Mouse (Mus musculus) stomach, embryonic 15.5 days (tissue): ENCODE measurements around the gene Fam53b. TPM values are rescaled to one million over a fixed set of nuclear protein-coding genes. Genes with fewer than 3 reads are reported as not detected.

ENCODE experiments used
- ATAC-seq: fragments of 200-750 bp; cut with Nextera tagmentation; 2 replicates; pipeline ENCODE4 v1.8.0; 2017; ENCODE audit warnings: low read depth, moderate number of reproducible peaks, moderate TSS enrichment; ENCODE audit not compliant: insufficient read depth, low FRiP score
- H3K27ac ChIP-seq: fragments of 300-500 bp; sonication (generic); 2 replicates; pipeline ENCODE4 v1.5.1; 2015; ENCODE audit warnings: mild to moderate bottlenecking, inconsistent platforms
- H3K27me3 ChIP-seq: fragments of 300-500 bp; sonication (generic); replicated peaks from 2 replicates; pipeline ENCODE4 v1.6.1; 2015; ENCODE audit warnings: inconsistent platforms
- H3K36me3 ChIP-seq: fragments of 300-500 bp; sonication (generic); 2 replicates; pipeline ENCODE4 v1.6.1; 2015; ENCODE audit warnings: inconsistent platforms
- H3K4me1 ChIP-seq: fragments of 300-500 bp; sonication (generic); 2 replicates; pipeline ENCODE4 v1.6.1; 2015; ENCODE audit warnings: inconsistent platforms
- H3K4me2 ChIP-seq: fragments of 300-500 bp; sonication (generic); 2 replicates; pipeline ENCODE4 v1.6.1; 2015; ENCODE audit warnings: mild to moderate bottlenecking, inconsistent platforms
- H3K4me3 ChIP-seq: fragments of 300-500 bp; sonication (generic); replicated peaks from 2 replicates; pipeline ENCODE4 v1.5.1; 2015; ENCODE audit warnings: inconsistent platforms
- H3K9ac ChIP-seq: fragments of 300-500 bp; sonication (generic); 2 replicates; pipeline ENCODE4 v1.6.1; 2015; ENCODE audit warnings: inconsistent platforms
- H3K9me3 ChIP-seq: fragments of 300-500 bp; sonication (generic); 2 replicates; pipeline ENCODE4 v1.6.1; 2016; ENCODE audit warnings: inconsistent platforms
- WGBS: fragments of 180-500 bp; shearing (Covaris S2); methylation state at CpG from one replicate; pipeline ENCODE4 v1.1.7; 2015; 5-methylcytosine and 5-hydroxymethylcytosine counted together
- polyA plus RNA-seq: library from polyadenylated mRNA; unstranded; fragments of >200 nt; fragmentation: Nextera tagmentation; extraction: Ambion mirVana; gene quantifications from 2 replicates; pipeline ENCODE4 v1.2.1, GENCODE M21; 2015

Gene Fam53b
- 15.5 and 17.3 TPM in 2 replicates for polyA plus RNA-seq

- under 1% methylated on average over 83 of the region's 85 CpGs for WGBS
- peaks cover 23% of the 10 kb centered on the region for H3K4me1 ChIP-seq
- no peaks in the 10 kb centered on the region for H3K36me3 ChIP-seq
- H3K4me2 ChIP-seq = peak within 1 kb of the TSS; percentile 83
- peak within 1 kb of the TSS; percentile 67 for H3K9ac ChIP-seq
- peak; percentile 48 for ATAC-seq
- peak within 1 kb of the TSS; percentile 72 for H3K4me3 ChIP-seq
- H3K27me3 ChIP-seq = no peaks in the 10 kb centered on the region
- peak within 1 kb of the TSS; percentile 87 for H3K27ac ChIP-seq
- no peaks in the 10 kb centered on the region for H3K9me3 ChIP-seq
Observed at GRCm38 (mm10) chr7:132813416-132814088, at the start of gene Fam53b. Gene Fam53b, minus strand, starts transcription at chr7:132813886.

- ATAC-seq = peak; percentile 95
- Histone ChIP-seq H3K27me3 (no peaks in the 10 kb centered on the region), H3K27ac (peak within 1 kb of the TSS; percentile 88), H3K4me3 (peak within 1 kb of the TSS; percentile 79), H3K36me3 (no peaks in the 10 kb centered on the region), H3K9ac (peak within 1 kb of the TSS; percentile 68), H3K4me1 (0 out of 2 replicates have a peak, but pooled peaks cover 9% of the 10 kb centered on the region), H3K4me2 (peak within 1 kb of the TSS; percentile 60), H3K9me3 (no peaks in the 10 kb centered on the region)
- WGBS = under 1% methylated on average over 53 of the region's 53 CpGs
Observed at GRCm38 (mm10) chr7:132859042-132859958, 45.6 kb upstream of the Fam53b start, which contains the start of gene Abraxas2. Gene Abraxas2, plus strand, starts transcription at chr7:132859225.

- Histone ChIP-seq H3K27ac (no peak overlapping the region), H3K9me3 (no peaks in the 10 kb centered on the region), H3K9ac (no peak overlapping the region), H3K4me3 (no peak overlapping the region), H3K36me3 (no peaks in the 10 kb centered on the region), H3K27me3 (no peaks in the 10 kb centered on the region), H3K4me2 (no peak overlapping the region), H3K4me1 (0 out of 2 replicates have a peak, but pooled peaks cover 9% of the 10 kb centered on the region)
- no peak for ATAC-seq
- WGBS = 68% methylated on average over 5 of the region's 5 CpGs
Observed at GRCm38 (mm10) chr7:132858043-132858608, 44.4 kb upstream of the Fam53b start.

- 88% methylated on average over 1 of the region's 1 CpGs for WGBS
- Histone ChIP-seq H3K36me3 (no peaks in the 10 kb centered on the region), H3K4me1 (0 out of 2 replicates have a peak, but pooled peaks cover 7% of the 10 kb centered on the region), H3K4me3 (no peak overlapping the region), H3K9ac (no peak overlapping the region), H3K4me2 (no peak overlapping the region), H3K27ac (no peak overlapping the region), H3K9me3 (no peaks in the 10 kb centered on the region), H3K27me3 (no peaks in the 10 kb centered on the region)
- no peak for ATAC-seq
Observed at GRCm38 (mm10) chr7:132856083-132856482, 42.4 kb upstream of the Fam53b start.

DNA sequence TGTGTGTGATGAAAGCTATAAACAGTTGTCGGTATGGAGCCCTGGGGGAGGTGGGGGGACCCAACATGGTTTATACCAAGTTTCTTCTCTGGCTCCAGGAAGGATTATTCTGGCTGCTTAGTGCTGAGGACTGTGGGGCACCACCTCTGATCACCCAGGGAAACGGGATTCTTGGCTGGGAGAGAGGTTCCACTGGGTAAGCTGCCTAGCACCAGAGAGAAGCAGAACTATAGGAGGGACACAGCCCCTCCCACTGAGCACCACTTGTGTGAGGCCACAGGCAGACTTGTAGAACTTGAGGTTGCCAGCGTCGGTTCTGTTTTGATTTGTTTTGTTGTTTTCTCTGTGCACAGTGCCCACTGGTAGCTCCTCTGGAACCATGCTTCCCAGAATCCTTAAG is 40.3 kb upstream of the Fam53b start:
- H3K27ac ChIP-seq = no peak overlapping the region
- H3K36me3 ChIP-seq = peaks cover 9% of the 10 kb centered on the region; the same call in 1 of the 2 replicates
- H3K4me2 ChIP-seq = no peak overlapping the region
- no peak overlapping the region for H3K9ac ChIP-seq
- H3K4me3 ChIP-seq = no peak overlapping the region
- H3K9me3 ChIP-seq = no peaks in the 10 kb centered on the region
- H3K27me3 ChIP-seq = no peaks in the 10 kb centered on the region
- H3K4me1 ChIP-seq = no peaks in the 10 kb centered on the region
- 63% methylated on average over 4 of the region's 4 CpGs for WGBS
- no peak for ATAC-seq

- H3K36me3 ChIP-seq = peaks cover 13% of the 10 kb centered on the region; the same call in 1 of the 2 replicates
- ATAC-seq = no peak
- H3K4me1 ChIP-seq = no peaks in the 10 kb centered on the region
- no peak overlapping the region for H3K4me3 ChIP-seq
- no peaks in the 10 kb centered on the region for H3K9me3 ChIP-seq
- H3K4me2 ChIP-seq = no peak overlapping the region
- WGBS = 83% methylated on average over 6 of the region's 6 CpGs
- no peaks in the 10 kb centered on the region for H3K27me3 ChIP-seq
- no peak overlapping the region for H3K9ac ChIP-seq
- no peak overlapping the region for H3K27ac ChIP-seq
Observed at GRCm38 (mm10) chr7:132853361-132853760, 39.7 kb upstream of the Fam53b start.

DNA sequence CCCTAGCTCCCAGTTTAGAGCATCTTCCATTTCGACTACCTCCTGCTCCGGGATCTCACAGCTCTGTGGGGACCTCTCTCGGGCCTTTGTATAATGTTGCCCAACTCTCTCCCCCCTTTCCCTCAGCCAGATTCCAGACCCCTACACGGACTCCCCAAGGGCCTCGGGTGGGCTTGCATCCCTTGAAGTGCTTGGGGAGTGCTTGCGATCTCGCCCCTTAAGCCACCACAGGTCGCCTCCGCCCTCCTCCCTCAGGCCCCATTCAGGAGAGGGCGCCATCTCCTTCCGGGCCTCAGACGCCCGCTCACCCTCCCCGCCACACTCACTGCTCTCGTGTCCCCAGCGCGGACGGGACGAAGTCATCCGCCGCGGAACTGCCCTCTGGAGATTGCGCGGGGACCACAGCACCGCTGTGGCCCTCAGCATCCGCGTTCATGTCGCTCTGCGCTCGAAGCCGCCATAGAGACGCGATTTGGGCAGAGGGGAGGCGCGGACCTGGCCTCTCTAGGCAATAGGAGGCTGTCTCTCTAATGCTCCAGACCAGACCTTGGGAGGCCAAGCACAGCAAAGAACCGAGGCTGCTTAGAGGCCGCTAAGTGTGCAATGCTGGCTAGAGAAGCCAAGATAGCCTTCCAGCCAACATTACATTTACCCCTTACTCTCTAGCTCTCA is 38.6 kb upstream of the Fam53b start, which contains the start of gene Eef1akmt2:
Eef1akmt2 (minus strand) TSS at position 501 of the 672 bp plus-strand sequence.
- Histone ChIP-seq H3K27ac (peak within 1 kb of the TSS; percentile 96), H3K4me3 (peak within 1 kb of the TSS; percentile 77), H3K9ac (peak within 1 kb of the TSS; percentile 82), H3K4me2 (peak within 1 kb of the TSS; percentile 59), H3K27me3 (no peaks in the 10 kb centered on the region), H3K4me1 (no peaks in the 10 kb centered on the region), H3K36me3 (peaks cover 13% of the 10 kb centered on the region; the same call in 1 of the 2 replicates), H3K9me3 (no peaks in the 10 kb centered on the region)
- peak; percentile 93 for ATAC-seq
- under 1% methylated on average over 37 of the region's 37 CpGs for WGBS

- WGBS = 89% methylated on average over 3 of the region's 3 CpGs
- no peak overlapping the region for H3K27ac ChIP-seq
- H3K36me3 ChIP-seq = 0 out of 2 replicates have a peak, but pooled peaks cover 3% of the 10 kb centered on the region
- H3K4me3 ChIP-seq = no peak overlapping the region
- H3K27me3 ChIP-seq = no peaks in the 10 kb centered on the region
- no peak overlapping the region for H3K9ac ChIP-seq
- no peak overlapping the region for H3K4me2 ChIP-seq
- H3K4me1 ChIP-seq = no peaks in the 10 kb centered on the region
- no peak for ATAC-seq
- no peaks in the 10 kb centered on the region for H3K9me3 ChIP-seq
Observed at GRCm38 (mm10) chr7:132843152-132843551, 29.5 kb upstream of the Fam53b start.

DNA sequence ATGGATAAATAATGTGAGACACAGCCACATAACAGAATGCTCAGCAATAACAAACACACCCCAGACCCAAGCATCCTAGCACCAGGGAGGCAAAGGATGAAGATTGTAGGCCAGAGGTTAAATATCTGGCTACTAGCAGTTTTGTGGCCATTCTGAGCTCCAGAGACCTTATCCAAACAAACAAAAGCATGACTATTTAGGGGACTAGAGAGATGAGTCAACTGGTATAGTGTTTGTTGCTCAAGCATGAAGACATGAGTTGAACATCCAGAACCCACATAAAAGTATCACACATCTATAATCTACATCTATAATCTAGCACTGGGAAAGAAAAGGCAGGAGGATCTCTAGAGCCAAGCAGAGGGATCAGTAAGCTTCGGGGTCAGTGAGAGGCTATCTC is 28.8 kb upstream of the Fam53b start:
- Histone ChIP-seq H3K4me2 (no peak overlapping the region), H3K27me3 (no peaks in the 10 kb centered on the region), H3K9ac (no peak overlapping the region), H3K9me3 (no peaks in the 10 kb centered on the region), H3K4me1 (no peaks in the 10 kb centered on the region), H3K27ac (no peak overlapping the region), H3K4me3 (no peak overlapping the region), H3K36me3 (0 out of 2 replicates have a peak, but pooled peaks cover 3% of the 10 kb centered on the region)
- WGBS = 94% methylated on average over 1 of the region's 1 CpGs
- ATAC-seq = no peak

DNA sequence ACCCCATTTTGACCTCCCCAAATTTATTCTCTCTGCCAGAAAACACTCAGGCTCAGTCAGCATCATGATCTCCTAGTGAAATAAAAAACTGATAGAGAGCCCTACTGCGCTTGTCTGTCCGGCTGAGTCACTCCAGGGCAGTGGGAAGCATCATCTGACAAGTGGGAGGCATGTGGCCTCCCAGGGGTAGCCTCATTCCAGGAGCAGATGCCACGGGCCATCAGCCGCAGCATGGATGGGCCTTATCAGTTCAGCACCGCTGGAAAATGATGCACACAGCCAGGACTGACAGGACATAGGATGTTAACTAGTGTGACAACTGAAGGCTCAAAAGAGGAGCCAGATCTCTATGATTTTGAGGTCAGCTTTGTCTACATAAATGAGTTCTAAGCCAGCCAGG is 27.6 kb upstream of the Fam53b start:
- H3K27me3 ChIP-seq = no peaks in the 10 kb centered on the region
- H3K9me3 ChIP-seq = no peaks in the 10 kb centered on the region
- 0 out of 2 replicates have a peak, but pooled peaks cover 3% of the 10 kb centered on the region for H3K36me3 ChIP-seq
- no peak overlapping the region for H3K9ac ChIP-seq
- 79% methylated on average over 5 of the region's 5 CpGs for WGBS
- ATAC-seq = no peak
- no peak overlapping the region for H3K4me3 ChIP-seq
- no peaks in the 10 kb centered on the region for H3K4me1 ChIP-seq
- no peak overlapping the region for H3K27ac ChIP-seq
- no peak overlapping the region for H3K4me2 ChIP-seq

GRCm38 (mm10) chr7:132830955-132831354 is 17.3 kb upstream of the Fam53b start:
- peaks cover 13% of the 10 kb centered on the region for H3K36me3 ChIP-seq
- no peak overlapping the region for H3K4me2 ChIP-seq
- no peak overlapping the region for H3K4me3 ChIP-seq
- 76% methylated on average over 4 of the region's 4 CpGs for WGBS
- no peak overlapping the region for H3K9ac ChIP-seq
- no peaks in the 10 kb centered on the region for H3K4me1 ChIP-seq
- no peak overlapping the region for H3K27ac ChIP-seq
- ATAC-seq = no peak
- H3K9me3 ChIP-seq = no peaks in the 10 kb centered on the region
- no peaks in the 10 kb centered on the region for H3K27me3 ChIP-seq
